Mouse (Mus musculus) bone marrow macrophage, adult 2 months (primary cell): ENCODE measurements around the gene Pdzd2. TPM values are rescaled to one million over a fixed set of nuclear protein-coding genes. Genes with fewer than 3 reads are reported as not detected.

Experiments
- H3K27ac ChIP-seq: 2 replicates; pipeline ENCODE4 v1.5.1; 2012; ENCODE audit warnings: low read depth, low read length; ENCODE audit not compliant: insufficient read depth
- H3K4me1 ChIP-seq: 2 replicates; pipeline ENCODE4 v1.6.1; 2012; ENCODE audit warnings: low read length; ENCODE audit not compliant: control insufficient read depth, insufficient read depth
- H3K4me3 ChIP-seq: 2 replicates; pipeline ENCODE4 v1.5.1; 2012; ENCODE audit warnings: mild to moderate bottlenecking, low read length, moderate library complexity; ENCODE audit not compliant: insufficient read depth
- CTCF ChIP-seq: IDR thresholded peaks from 2 replicates; pipeline ENCODE4 v1.5.1; 2012; ENCODE audit warnings: low read depth, mild to moderate bottlenecking, low read length, moderate library complexity
- POLR2A ChIP-seq: IDR thresholded peaks from 2 replicates; pipeline ENCODE4 v1.6.1; 2012; ENCODE audit warnings: mild to moderate bottlenecking, low read depth, low read length, borderline replicate concordance
- polyA plus RNA-seq: library from polyadenylated mRNA; stranded (reverse); fragments of >200 nt; gene quantifications from 2 replicates; pipeline ENCODE4 v1.2.4, GENCODE M21; 2012; ENCODE audit not compliant: missing spikeins, insufficient read depth, insufficient read length

The Pdzd2 gene
- polyA plus RNA-seq, 1 experiment, result not detected

DNA sequence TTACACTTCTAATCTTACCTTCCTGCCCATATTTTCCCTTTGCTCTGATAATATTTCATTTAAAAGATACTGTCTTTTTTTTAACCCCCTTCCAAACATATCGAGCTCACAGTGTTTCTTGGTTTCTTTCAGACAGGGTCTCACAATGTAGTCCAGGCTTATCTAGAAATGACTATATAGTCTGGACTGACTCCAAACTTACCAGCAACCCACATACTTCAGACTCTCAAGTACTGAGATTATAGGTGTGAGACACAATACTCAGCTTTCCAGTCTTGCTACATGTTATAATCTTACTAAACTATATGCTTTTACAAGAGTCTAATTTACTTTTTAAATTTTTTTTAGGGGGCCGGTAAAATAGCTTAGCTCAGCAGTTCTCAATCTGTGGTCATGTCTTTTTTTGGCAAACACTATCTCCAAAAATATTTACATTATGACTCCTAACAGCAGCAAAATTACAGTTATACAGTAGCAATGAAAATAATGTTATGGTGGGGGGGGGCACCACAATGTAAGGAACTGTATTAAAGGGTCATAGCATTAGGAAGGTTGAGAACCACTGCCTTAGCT lies 61.1 kb downstream of the Pdzd2 start:
- no peak for TF ChIP-seq POLR2A
- TF ChIP-seq CTCF, result no peak
- Histone ChIP-seq H3K4me1 (no peaks in the 10 kb centered on the region), H3K27ac (no peak overlapping the region), H3K4me3 (no peak overlapping the region)

DNA sequence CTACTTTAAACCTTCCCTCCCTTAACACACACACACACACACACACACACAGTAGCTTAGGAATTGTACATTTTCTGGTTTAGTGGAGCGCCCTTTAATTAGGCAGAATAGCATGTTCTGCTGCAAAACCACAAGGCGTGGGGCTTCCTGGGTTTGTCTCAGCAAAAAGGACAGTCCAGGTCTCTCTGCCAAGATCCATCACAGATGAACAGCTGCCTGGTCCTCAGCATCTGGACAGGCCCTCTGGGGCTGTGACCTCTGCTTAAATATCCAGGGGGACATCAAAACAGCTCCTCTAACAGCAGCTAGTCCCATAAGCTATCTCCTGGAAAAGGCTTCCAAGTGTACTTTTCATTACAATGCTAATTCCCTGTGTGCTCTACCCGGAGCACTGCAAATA lies 64.4 kb downstream of the Pdzd2 start:
- Histone ChIP-seq H3K4me1 (no peaks in the 10 kb centered on the region), H3K4me3 (no peak overlapping the region), H3K27ac (no peak overlapping the region)
- TF ChIP-seq POLR2A (no peak), CTCF (no peak)

DNA sequence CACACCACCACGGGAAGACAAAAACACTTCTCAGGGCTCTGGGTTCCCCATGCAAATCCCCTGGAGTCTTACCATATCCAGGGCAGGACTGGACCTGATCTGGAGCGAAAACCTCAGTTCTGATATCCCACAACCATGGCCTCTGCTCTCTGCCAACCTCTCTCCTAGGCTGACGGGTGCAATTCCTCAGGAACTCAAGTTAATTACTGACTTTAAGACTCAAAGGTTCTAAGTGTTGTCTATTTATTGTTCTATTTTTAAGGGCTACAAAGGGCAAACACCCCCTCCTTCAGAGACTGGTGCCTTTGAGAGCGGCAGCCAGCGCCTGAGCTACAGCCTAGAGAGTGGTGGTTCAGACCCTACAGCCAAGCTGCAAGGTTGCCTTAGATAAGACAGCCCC lies 65.7 kb downstream of the Pdzd2 start:
- TF ChIP-seq CTCF (no peak), POLR2A (no peak)
- Histone ChIP-seq H3K27ac (no peak overlapping the region), H3K4me3 (no peak overlapping the region), H3K4me1 (no peaks in the 10 kb centered on the region)

DNA sequence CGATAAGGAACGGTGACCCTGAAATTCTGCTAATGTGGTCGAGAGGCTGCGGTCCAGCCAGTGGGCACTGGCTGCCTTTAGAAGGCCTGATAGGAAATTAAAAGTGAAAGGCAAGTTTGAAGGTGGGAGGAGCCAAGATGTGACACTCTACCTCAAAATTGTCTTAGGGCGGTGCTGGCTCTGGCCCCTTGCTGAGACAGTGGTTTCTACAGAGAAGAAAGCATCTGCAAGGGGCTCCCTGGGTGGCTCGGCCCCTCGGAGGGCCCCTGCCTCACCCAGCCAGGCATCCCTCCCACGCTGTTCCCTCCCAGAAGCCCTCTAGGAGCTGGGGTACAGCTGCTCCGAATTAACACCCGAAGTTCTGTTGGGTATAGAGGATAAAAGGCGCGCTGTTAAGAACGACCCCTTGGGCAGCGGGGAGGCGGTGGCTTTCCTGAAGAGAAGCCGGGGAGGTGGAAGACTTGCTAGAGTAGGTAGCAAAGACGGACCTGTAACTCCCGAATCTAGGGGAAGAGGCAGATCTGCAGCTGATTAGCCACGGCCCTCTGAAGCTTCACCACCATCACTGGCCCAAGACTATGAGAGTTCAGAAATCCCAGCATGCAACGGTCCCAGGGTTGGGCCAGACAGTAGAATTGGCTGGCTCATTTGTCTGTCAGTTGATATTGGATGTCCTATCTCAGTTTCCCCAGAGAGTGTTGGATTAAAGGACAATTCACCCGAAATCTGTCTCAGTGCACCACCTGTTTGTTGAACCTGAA lies 71.8 kb downstream of the Pdzd2 start:
- H3K4me1 ChIP-seq, result no peaks in the 10 kb centered on the region
- no peak overlapping the region for H3K4me3 ChIP-seq
- TF ChIP-seq CTCF, result no peak
- H3K27ac ChIP-seq, result no peak overlapping the region

DNA sequence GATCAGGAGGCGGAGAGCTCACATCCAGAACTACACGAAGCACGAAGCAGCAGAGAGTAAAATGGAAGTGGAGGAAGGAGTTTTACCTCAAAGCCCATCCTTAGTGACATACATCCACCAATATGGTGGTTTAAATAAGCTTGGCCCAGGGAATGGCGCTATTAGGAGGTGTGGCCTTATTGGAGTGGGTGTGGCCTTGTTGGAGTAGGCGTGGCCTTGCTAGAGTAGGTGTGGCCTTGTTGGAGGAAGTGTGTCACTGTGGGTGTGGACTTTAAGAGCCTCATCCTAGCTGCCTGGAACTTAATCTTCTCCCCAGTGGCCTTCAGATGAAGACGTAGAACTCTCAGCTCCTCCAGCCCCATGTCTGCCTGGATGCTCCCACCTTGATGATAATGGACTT lies 73.8 kb downstream of the Pdzd2 start:
- H3K4me1 ChIP-seq, result no peaks in the 10 kb centered on the region
- no peak overlapping the region for H3K27ac ChIP-seq
- no peak overlapping the region for H3K4me3 ChIP-seq
- TF ChIP-seq CTCF, result no peak
- TF ChIP-seq POLR2A, result no peak

DNA sequence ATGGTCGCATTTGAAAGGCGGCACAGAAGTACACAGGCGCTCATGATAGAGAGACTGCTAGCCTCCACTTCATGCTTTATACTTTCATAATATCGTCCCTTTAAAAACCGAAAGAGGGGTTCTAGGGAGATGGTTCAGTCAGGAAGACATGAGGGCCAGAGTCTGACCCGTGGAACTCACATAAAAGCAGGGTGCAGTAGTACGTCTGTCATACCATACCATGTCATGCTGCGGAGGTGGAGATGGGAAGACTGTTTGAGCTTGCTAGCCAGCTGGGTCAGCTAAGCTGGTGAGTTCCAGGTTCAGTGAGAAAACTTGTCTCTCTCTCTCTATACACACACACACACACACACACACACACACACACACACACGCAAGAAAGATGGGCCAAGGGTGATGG lies 76.4 kb downstream of the Pdzd2 start:
- H3K27ac ChIP-seq, result no peak overlapping the region
- TF ChIP-seq POLR2A, result no peak
- TF ChIP-seq CTCF, result no peak
- H3K4me3 ChIP-seq, result no peak overlapping the region
- H3K4me1 ChIP-seq, result no peaks in the 10 kb centered on the region

DNA sequence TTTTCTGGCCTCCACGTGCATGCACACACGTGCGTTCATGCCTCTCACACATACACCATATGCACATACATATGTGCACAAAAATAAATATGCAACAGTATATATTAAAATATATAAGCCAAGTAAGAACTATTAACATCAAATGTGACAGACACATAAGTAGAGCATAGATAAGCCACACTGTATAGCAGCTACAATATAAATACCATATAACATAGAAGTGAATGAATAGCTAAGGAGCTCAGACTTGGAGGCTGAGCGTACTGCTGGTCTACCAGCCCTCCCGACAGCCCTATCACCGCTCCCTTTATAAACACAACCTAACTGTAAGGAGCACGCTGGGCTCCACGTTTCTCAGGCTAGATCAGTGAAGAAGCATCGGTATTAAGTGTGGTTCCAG lies 79.4 kb downstream of the Pdzd2 start:
- Histone ChIP-seq H3K4me1 (no peaks in the 10 kb centered on the region), H3K4me3 (no peak overlapping the region), H3K27ac (no peak overlapping the region)
- no peak for TF ChIP-seq CTCF
- TF ChIP-seq POLR2A, result no peak

DNA sequence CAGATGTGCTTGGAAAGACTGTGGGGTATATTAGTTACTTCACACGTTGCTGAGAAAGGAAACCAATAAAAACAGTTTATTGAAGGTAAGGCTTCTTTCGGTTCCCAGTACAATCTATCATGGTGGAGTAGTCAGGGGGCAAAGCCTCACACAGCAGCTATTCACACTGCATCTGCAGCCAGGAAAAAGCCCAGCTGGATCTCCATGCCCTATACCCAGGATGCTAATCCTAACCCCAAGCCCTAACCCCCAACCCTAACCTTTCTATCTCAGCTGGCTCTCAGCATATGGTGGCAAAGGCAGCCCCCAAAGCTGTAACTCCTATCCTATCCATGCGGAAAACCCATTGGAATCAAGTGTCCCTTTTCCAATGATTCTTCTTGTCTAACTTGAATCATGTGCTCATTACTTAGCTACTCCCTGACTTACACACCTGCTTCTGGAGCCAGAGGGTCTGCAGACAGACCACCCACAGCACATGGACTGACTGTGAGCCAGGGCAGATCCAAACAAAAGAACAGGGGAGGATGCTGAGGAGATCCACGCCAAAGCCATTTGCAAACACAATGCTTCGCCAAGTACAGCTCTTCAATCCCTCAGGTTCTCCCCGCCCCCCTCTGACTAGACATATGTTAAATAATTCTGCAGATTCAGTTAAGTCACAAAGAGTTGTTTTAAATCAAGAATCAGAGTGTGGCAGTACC lies 83.6 kb downstream of the Pdzd2 start:
- no peaks in the 10 kb centered on the region for H3K4me1 ChIP-seq
- H3K4me3 ChIP-seq, result no peak overlapping the region
- TF ChIP-seq POLR2A (no peak), CTCF (no peak)

DNA sequence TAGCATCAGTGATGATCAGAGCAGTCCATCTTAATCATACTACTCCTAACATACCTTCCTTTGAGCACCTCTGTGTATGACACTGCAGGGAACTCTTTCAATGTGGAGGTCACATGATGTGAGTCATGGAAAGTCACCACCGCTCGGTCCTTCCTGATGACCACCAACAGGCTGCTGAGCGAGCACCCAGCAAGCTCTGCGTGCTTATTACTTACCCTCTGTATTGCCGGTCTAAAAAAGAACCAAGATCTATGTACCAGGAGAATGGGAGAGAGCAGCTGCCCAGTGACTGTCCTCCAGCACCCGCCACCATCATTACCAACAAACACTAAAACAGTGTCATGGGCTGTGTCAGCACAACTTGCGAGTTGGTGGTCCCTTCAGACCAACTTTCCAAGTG lies 84.4 kb downstream of the Pdzd2 start:
- no peak for TF ChIP-seq CTCF
- no peak for TF ChIP-seq POLR2A
- H3K4me1 ChIP-seq, result no peaks in the 10 kb centered on the region
- H3K4me3 ChIP-seq, result no peak overlapping the region
- no peak overlapping the region for H3K27ac ChIP-seq

More for the DNA sequence above, 83.6 kb downstream of the Pdzd2 start:
- no peak overlapping the region for H3K27ac ChIP-seq
